Mouse (Mus musculus) WW6 (cell line): ENCODE data around the gene Prkch.

Source experiments
- DNase-seq: peaks from one replicate; pipeline ENCODE4 v3.0.0-alpha.2; 2013; ENCODE audit warnings: low read depth, low spot score

Prkch gene

GRCm38 (mm10) chr12:73822331-73822730 lies 237.7 kb downstream of the Prkch start:
- no peak for DNase-seq

- DNase-seq, result no peak
Observed at GRCm38 (mm10) chr12:73824828-73825227, 240.2 kb downstream of the Prkch start.
